Mouse (Mus musculus) neural tube, embryonic 14.5 days (tissue): ENCODE data around the gene Rsph1. TPM values are rescaled to one million over a fixed set of nuclear protein-coding genes. Genes with fewer than 3 reads are reported as not detected.
"Not testable (repeated sequence)": the region's sequence is repeated elsewhere in the genome, so short reads cannot be mapped to it uniquely, and the experiment has no call there.

Experiments
- ATAC-seq: fragments of 200-750 bp; cut with Nextera tagmentation; 2 replicates; pipeline ENCODE4 v1.8.0; 2017; ENCODE audit warnings: low read depth, mild to moderate bottlenecking, moderate TSS enrichment, moderate library complexity
- H3K27ac ChIP-seq: fragments of 300-500 bp; sonication (generic); 2 replicates; pipeline ENCODE4 v1.5.1; 2014; ENCODE audit warnings: low read depth, mild to moderate bottlenecking, control low read depth, low read length, moderate library complexity, mixed read lengths
- H3K27me3 ChIP-seq: fragments of 300-500 bp; sonication (generic); 2 replicates; pipeline ENCODE4 v1.6.1; 2014; ENCODE audit warnings: low read length; ENCODE audit not compliant: control insufficient read depth, insufficient read depth
- H3K36me3 ChIP-seq: fragments of 300-500 bp; sonication (generic); 2 replicates; pipeline ENCODE4 v1.6.1; 2014; ENCODE audit warnings: low read length, mixed read lengths; ENCODE audit not compliant: control insufficient read depth, insufficient read depth
- H3K4me1 ChIP-seq: fragments of 300-500 bp; sonication (generic); 2 replicates; pipeline ENCODE4 v1.6.1; 2014; ENCODE audit warnings: low read length; ENCODE audit not compliant: control insufficient read depth, insufficient read depth
- H3K4me2 ChIP-seq: fragments of 300-500 bp; sonication (generic); 2 replicates; pipeline ENCODE4 v1.6.1; 2014; ENCODE audit warnings: mild to moderate bottlenecking, low read depth, low read length, control low read depth
- H3K4me3 ChIP-seq: fragments of 300-500 bp; sonication (generic); 2 replicates; pipeline ENCODE4 v1.5.1; 2014; ENCODE audit warnings: low read depth, low read length, control low read depth, mixed read lengths
- H3K9ac ChIP-seq: fragments of 300-500 bp; sonication (generic); replicated peaks from 2 replicates; pipeline ENCODE4 v1.6.1; 2014; ENCODE audit warnings: low read depth, mild to moderate bottlenecking, control low read depth, low read length, mixed read lengths
- H3K9me3 ChIP-seq: fragments of 300-500 bp; sonication (generic); 2 replicates; pipeline ENCODE4 v1.6.1; 2016; ENCODE audit warnings: low read length; ENCODE audit not compliant: control insufficient read depth
- WGBS: fragments of 180-500 bp; shearing (Covaris S2); extraction: QIAGEN DNeasy Blood & Tissue Kit; methylation state at CpG from one replicate; pipeline ENCODE4 v1.1.7; 2014; 5-methylcytosine and 5-hydroxymethylcytosine counted together
- polyA plus RNA-seq: library from polyadenylated mRNA; unstranded; fragments of >200 nt; fragmentation: Nextera tagmentation; extraction: Ambion mirVana; gene quantifications from 2 replicates; pipeline ENCODE4 v1.2.1, GENCODE M21; 2014

Rsph1 gene
- polyA plus RNA-seq, 1 experiment from 2014 or later, result 3.3 TPM

- Histone ChIP-seq H3K4me1 (no peaks in the 10 kb centered on the region), H3K36me3 (no peaks in the 10 kb centered on the region), H3K4me3 (no peak overlapping the region), H3K27ac (no peak overlapping the region), H3K27me3 (no peaks in the 10 kb centered on the region), H3K9ac (no peak overlapping the region), H3K4me2 (no peak overlapping the region), H3K9me3 (no peaks in the 10 kb centered on the region)
- ATAC-seq, result no peak
- WGBS, result 68% methylated on average over 6 of the region's 7 CpGs
Measured at GRCm38 (mm10) chr17:31271136-31271851, 5.9 kb downstream of the Rsph1 start.

- not testable (repeated sequence) for H3K9ac ChIP-seq, H3K27ac ChIP-seq, H3K4me1 ChIP-seq, H3K4me3 ChIP-seq, H3K4me2 ChIP-seq, ATAC-seq, H3K36me3 ChIP-seq, H3K27me3 ChIP-seq, H3K9me3 ChIP-seq
- 75% methylated on average over 8 of the region's 8 CpGs for WGBS
Measured at GRCm38 (mm10) chr17:31270736-31271135, 6.4 kb downstream of the Rsph1 start.

- no peak for ATAC-seq
- WGBS, result 90% methylated on average over 4 of the region's 4 CpGs
Measured at GRCm38 (mm10) chr17:31270246-31270645, 6.9 kb downstream of the Rsph1 start.

GRCm38 (mm10) chr17:31269761-31270160 lies 7.4 kb downstream of the Rsph1 start:
- ATAC-seq, result no peak
- Histone ChIP-seq H3K9ac (no peak overlapping the region), H3K27me3 (no peaks in the 10 kb centered on the region), H3K36me3 (no peaks in the 10 kb centered on the region), H3K27ac (no peak overlapping the region), H3K9me3 (no peaks in the 10 kb centered on the region), H3K4me2 (no peak overlapping the region), H3K4me1 (no peaks in the 10 kb centered on the region), H3K4me3 (no peak overlapping the region)
- 86% methylated on average over 2 of the region's 2 CpGs for WGBS

More at GRCm38 (mm10) chr17:31270246-31270645, 6.9 kb downstream of the Rsph1 start:
- Histone ChIP-seq H3K9me3 (no peaks in the 10 kb centered on the region), H3K4me1 (no peaks in the 10 kb centered on the region), H3K9ac (no peak overlapping the region), H3K4me3 (no peak overlapping the region), H3K4me2 (no peak overlapping the region), H3K27me3 (no peaks in the 10 kb centered on the region), H3K27ac (no peak overlapping the region), H3K36me3 (no peaks in the 10 kb centered on the region)

- Histone ChIP-seq H3K27me3 (no peaks in the 10 kb centered on the region), H3K36me3 (no peaks in the 10 kb centered on the region), H3K4me3 (no peak overlapping the region), H3K27ac (no peak overlapping the region), H3K4me2 (no peak overlapping the region), H3K9me3 (no peaks in the 10 kb centered on the region), H3K9ac (no peak overlapping the region), H3K4me1 (no peaks in the 10 kb centered on the region)
- WGBS, result 89% methylated on average over 1 of the region's 1 CpGs
- no peak for ATAC-seq
Measured at GRCm38 (mm10) chr17:31268016-31268415, 9.2 kb downstream of the Rsph1 start.

- no peak overlapping the region for H3K27ac ChIP-seq
- H3K9me3 ChIP-seq, result no peaks in the 10 kb centered on the region
- H3K36me3 ChIP-seq, result no peaks in the 10 kb centered on the region
- 81% methylated on average over 6 of the region's 6 CpGs for WGBS
- H3K4me2 ChIP-seq, result no peak overlapping the region
- no peak overlapping the region for H3K9ac ChIP-seq
- ATAC-seq, result no peak
- H3K27me3 ChIP-seq, result no peaks in the 10 kb centered on the region
- H3K4me1 ChIP-seq, result no peaks in the 10 kb centered on the region
- no peak overlapping the region for H3K4me3 ChIP-seq
Measured at GRCm38 (mm10) chr17:31267603-31268002, 9.6 kb downstream of the Rsph1 start.

- WGBS, result 82% methylated on average over 4 of the region's 4 CpGs
- Histone ChIP-seq H3K27me3 (no peaks in the 10 kb centered on the region), H3K4me1 (no peaks in the 10 kb centered on the region), H3K27ac (no peak overlapping the region), H3K36me3 (no peaks in the 10 kb centered on the region), H3K4me3 (no peak overlapping the region), H3K4me2 (no peak overlapping the region), H3K9me3 (no peaks in the 10 kb centered on the region), H3K9ac (no peak overlapping the region)
- no peak for ATAC-seq
Measured at GRCm38 (mm10) chr17:31267138-31267537, 10.0 kb downstream of the Rsph1 start.

- Histone ChIP-seq H3K9me3 (no peaks in the 10 kb centered on the region), H3K9ac (no peak overlapping the region), H3K27me3 (no peaks in the 10 kb centered on the region), H3K4me3 (no peak overlapping the region), H3K4me2 (no peak overlapping the region), H3K36me3 (no peaks in the 10 kb centered on the region), H3K4me1 (no peaks in the 10 kb centered on the region), H3K27ac (no peak overlapping the region)
- ATAC-seq, result no peak
- WGBS, result 83% methylated on average over 7 of the region's 7 CpGs
Measured at GRCm38 (mm10) chr17:31266321-31266950, 10.7 kb downstream of the Rsph1 start.

- H3K4me1 ChIP-seq, result no peaks in the 10 kb centered on the region
- H3K27me3 ChIP-seq, result no peaks in the 10 kb centered on the region
- no peak overlapping the region for H3K4me2 ChIP-seq
- WGBS, result 92% methylated on average over 9 of the region's 9 CpGs
- H3K27ac ChIP-seq, result no peak overlapping the region
- H3K4me3 ChIP-seq, result no peak overlapping the region
- no peaks in the 10 kb centered on the region for H3K36me3 ChIP-seq
- no peak for ATAC-seq
- H3K9ac ChIP-seq, result no peak overlapping the region
- H3K9me3 ChIP-seq, result no peaks in the 10 kb centered on the region
Measured at GRCm38 (mm10) chr17:31265831-31266230, 11.4 kb downstream of the Rsph1 start.
